Mouse (Mus musculus): ENCODE measurements around the gene Castor1. TPM values are rescaled to one million over a fixed set of nuclear protein-coding genes. Genes with fewer than 3 reads are reported as not detected.

Gene Castor1
- total RNA-seq, 4 experiments from 2014 or later: 3.1 to 5.9 (median 4.4) TPM

- DNase-seq (ENCODE audit: low spot score in 2 of 2): no peak
These were observed 14.6 kb downstream of the Castor1 start for GRCm38 (mm10) chr11:4232644-4233043.

DNA sequence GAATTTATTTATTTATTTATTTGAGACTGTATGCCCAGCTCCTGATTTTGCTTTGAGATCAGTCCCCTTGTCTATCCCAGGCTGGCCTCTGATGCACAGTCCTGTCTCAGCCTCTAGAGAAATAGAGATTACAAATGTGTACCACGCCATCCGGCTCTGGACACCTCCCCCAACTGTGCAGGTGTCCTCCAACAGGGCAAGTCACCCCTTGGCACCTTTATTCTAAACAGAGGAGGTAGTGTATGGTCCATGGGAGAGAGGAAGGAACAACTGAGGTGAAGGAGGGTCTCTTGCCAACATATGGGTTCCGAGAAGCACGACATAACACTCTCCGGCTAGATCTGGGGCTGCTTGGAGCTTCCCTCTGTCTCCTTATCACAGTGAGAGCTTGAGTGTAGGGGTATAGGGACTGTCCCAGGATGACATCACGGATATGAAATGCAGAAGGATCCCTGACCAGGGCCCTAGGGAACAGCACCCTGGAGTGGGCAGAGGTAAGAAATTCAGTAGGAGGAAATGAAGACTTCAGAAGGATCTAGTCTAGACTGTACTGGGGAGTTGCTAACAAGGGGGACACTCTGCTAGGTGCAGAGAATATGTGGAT lies 17.1 kb downstream of the Castor1 start:
- DNase-seq (ENCODE audit: low spot score in 2 of 2): no peak

DNA sequence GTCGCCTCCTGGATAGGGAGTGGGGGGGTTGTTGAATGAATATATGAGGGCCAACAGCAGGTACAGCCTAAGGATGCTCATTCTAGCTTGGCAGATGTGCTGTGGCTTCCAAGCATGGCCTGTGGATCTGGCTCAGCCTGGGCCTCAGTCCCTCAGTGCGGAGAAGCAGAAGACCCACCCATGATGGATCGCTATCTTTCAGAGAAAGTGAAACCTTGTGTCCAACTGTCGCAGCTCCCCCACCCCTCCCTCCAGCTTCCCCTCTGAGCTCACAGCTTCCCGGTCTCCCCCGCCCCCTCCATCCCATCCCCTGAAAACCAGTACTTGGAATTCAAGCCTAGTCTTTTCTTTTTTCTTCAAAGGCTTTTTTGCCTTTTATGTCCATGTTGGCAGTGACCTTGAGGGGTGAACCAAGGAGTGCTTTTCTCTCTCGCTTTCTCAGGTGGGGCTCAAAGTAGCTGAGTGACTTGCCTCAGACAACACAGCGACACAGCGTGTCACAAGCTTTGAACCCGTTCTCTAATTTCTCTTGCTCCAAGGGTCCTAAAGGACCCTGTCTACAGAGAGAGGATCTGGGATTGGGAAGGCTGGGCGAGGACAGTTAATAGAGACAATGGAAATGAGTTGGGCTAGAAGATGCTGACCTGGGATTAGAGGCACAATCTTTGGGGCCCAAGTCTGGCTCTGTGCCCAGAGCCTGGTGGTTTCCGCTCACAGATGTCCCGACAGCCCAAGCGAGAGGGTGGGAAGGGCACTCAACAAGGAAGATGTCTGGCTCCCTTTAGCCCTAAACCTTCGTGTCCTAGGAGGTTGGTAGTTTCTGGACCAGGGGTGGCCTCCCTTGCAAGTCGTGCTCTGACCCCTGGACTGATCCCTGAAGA lies 17.9 kb downstream of the Castor1 start, which contains the start of gene Osm:
Gene Osm, plus strand, starts transcription at position 756 of the 881 bp plus-strand sequence.
- no peak for DNase-seq (ENCODE audit: low spot score in 2 of 2)

- DNase-seq (ENCODE audit: low spot score in 2 of 2): no peak
These were observed 18.6 kb downstream of the Castor1 start for GRCm38 (mm10) chr11:4236546-4237067.

DNA sequence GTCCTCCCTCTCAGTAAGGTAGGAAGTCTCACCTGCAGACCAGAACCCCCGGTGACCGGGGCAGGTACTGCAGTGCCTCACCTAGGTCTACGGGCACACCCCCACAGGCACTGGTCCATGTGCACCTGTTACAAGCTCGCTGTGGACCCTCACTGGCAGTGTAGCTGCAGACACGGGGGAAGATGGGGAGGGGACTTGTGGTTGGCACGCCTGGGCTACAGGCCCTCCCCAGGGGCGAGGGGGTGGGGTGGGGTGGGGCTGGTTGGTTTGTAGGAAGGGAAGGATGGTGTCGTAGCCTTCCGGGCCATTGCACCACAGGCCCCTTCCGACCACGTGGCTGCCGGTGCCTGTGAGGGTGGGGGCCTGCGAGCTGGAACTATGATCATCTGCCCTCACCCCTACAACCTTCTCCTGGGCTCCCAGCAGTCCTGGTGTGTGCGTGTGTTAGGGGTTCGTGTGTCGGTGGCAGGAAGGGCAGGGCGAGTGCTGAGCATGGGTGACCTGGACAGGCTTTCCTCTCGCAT lies 19.4 kb downstream of the Castor1 start:
- DNase-seq (ENCODE audit: low spot score in 2 of 2): no peak

- DNase-seq (ENCODE audit: low spot score in 2 of 2): no peak
These were observed 20.1 kb downstream of the Castor1 start for GRCm38 (mm10) chr11:4238167-4238566.

- no peak for DNase-seq (ENCODE audit: low spot score in 2 of 2)
These were observed 21.7 kb downstream of the Castor1 start for GRCm38 (mm10) chr11:4239691-4240090.

DNA sequence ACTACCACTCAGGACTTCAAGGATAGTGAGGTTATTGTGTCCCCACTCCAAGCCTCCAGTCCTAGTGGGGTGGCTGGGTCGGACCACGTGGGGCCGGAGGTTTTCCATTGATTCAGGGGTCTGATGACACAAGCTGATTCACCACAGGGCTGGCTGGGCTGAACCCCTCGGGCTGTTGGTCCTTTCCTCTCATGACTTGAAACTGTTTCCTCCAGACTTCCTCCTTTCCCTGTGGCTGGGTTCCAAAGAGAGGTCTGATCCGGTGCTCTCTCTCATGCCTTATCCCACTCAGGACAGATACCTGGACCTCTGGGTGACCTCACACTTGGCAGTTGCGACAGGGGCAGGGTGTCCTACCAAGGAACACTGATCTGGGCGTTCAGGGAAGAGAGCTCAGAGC lies 22.1 kb downstream of the Castor1 start:
- no peak for DNase-seq (ENCODE audit: low spot score in 2 of 2)

DNA sequence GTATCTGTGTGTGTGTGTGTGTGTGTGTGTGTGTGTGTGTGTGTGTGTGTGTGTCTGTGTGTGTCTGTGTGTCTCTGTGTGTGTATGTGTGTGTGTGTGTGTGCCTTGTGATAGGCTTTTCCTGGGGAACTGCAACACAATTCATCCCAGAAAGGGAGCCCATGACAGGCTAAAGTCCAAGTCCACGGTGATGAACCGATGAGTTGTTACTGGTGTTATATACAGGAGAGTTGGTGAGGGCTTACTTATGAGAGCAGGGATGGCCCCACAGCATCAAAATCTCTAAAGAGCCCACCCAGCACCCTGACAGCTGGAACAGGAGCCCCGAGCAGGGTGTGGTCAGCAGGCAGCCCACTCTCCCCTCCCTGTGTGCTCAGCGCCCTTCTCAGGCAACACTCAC lies 23.2 kb downstream of the Castor1 start:
- no peak for DNase-seq (ENCODE audit: low spot score in 2 of 2)

DNA sequence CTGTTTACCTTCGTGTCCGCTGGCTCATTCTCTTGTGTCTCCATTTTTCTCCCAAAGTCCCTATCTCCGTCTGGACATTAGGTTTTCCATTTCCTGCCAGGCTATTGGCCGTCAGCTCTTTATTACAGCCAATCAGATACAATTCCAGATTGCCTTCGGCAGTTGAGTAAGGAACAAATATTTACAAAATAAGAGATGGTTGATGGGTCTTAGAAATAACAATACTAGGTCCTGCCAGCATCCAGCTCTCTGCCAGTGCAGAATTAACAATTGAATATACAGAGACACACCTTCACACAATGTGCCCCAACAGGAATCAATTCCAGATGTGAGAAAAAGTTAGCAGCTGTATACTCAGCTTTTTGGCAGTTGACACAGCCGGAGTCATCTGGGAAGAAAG lies 28.1 kb downstream of the Castor1 start:
- DNase-seq (ENCODE audit: low spot score in 2 of 2): no peak

GRCm38 (mm10) chr11:4246623-4247022 lies 28.6 kb downstream of the Castor1 start:
- no peak for DNase-seq (ENCODE audit: low spot score in 2 of 2)

- no peak for DNase-seq (ENCODE audit: low spot score in 2 of 2)
These were observed 29.4 kb downstream of the Castor1 start for GRCm38 (mm10) chr11:4247201-4247959.

DNA sequence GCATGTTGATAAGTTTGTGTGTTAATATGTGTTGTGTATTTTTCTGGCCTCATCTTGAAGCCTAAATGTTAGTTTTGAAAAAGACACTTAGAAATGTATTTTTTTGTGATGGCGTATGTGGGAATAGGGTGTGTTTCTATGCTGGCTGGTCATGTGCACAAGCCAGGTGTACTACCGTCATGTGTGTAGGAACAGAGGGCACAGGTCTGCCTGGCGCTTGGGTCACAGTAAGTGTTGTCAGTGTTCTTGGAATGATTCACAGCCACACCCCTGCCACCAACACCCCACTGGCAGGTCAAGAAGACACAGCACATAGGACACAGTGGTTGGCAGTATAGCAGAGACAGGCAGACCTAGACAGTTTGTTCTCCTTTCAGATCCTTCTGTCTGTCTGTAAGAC lies 31.1 kb downstream of the Castor1 start:
- no peak for DNase-seq (ENCODE audit: low spot score in 2 of 2)

DNA sequence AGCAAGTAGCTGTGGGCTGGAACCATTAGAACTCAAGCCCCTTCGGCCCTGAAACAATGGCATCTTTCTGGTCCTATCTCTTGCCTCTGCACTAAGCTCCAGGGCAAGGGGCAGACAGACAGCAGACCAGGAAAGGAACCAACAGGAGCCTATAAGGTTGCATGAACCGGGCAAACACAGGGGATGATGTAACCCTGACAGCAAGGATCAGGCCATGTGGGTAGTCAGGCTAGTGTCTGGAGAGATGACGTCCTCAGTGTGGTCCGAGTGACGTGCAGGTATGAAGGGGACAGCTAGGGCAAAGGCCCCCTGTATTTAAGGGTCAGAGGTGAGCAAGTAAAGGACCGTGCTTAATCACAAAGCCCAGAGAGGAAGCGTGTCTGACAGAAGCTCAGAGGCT lies 32.3 kb downstream of the Castor1 start:
- DNase-seq (ENCODE audit: low spot score in 2 of 2): no peak

DNA sequence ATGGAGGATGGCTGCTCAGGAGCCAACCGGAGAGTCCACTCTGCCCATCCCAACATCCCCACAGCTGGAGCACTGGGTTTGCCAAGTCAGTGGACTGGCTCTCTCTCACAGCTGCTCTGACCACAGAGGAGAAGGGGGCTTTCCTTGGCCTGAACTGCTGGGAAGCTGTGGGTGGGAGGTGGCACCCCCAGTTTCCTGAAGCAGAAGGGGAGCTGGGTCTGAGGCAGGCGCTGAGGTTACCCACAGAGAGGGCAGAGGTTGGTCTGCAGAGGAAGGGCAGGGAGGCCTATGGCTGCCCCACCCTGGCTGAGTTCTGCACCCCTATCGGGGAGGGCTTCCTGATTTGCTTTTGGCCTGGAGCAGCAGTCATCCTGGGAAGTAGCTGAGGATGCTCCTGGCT lies 33.4 kb downstream of the Castor1 start:
- DNase-seq (ENCODE audit: low spot score in 2 of 2): no peak

DNA sequence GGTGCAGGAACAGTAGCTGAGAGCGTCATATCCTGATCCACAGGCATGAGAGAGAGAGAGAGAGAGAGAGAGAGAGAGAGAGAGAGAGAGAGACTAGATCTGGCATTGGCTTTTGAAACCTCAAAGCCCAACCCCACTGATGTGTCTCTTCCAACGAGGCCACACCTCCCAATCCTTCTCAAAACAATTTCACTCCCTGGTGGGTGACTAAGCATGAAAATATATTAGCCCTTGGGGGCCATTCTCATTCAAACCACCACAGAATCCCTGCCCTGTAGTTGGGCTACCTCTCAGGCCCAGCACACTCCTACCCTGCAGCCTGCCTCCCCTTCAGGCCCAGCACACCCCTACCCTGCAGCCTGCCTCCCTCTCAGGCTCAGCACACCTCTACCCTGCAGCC lies 34.9 kb downstream of the Castor1 start:
- no peak for DNase-seq (ENCODE audit: low spot score in 2 of 2)

DNA sequence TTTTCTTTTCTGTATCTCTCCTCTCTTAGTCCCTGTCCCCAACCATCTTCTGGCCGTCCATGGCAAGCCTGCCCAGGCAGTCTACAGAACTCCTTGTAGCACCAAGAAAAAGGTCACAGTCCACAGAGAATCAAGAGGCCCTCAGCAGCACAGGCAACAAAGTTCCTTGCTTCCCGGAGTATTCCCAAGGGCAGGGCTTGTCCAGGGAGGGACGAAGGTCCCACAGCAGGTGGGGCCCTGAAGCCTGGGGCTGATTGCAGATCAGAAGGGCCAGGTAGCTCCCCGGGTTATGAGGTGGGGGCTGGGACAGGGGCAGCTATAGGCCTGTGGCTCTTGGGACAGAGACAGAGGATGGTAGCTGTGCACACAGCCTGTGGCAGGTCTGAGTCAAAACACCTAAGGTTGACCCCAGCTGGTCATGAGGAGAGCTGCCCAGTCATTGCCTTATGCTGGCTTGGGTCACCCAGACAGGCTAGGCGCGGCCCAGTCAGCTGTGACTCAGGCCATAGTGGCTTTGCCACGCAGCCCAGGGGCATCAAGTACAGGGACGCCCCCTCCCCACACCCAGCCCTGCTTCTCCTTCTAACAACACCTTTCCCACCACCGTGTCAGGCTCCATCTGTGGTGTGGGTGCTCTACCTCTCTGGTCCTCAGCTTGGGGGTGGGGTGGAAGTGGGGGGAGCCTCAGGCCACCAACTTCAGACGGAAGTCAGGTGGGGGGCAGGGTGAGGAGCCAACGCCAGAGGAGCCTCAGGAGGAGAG lies 39.0 kb downstream of the Castor1 start, which contains the start of gene Lif:
Gene Lif, plus strand, starts transcription at position 712 of the 762 bp plus-strand sequence.
- no peak for DNase-seq (ENCODE audit: low spot score in 2 of 2)

DNA sequence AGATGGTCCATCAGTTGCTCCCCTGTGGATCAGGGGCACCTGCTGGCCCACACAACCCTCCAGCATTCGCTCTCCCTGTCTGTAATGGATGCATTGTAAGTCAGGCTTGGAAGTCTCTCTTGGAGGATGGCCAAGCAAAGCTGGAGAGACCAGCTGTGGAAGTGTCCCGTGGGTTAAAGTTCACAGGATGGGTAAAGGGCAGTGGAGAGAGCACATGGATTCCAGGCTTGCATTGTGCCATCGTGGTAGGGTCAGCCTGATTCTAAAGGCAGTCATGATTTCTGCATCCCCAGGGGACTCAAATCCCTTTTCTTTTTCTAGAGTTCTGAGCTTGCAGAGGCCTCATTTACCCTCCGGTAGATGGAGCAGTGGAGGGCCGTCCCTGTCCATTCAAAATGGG lies 39.7 kb downstream of the Castor1 start:
- no peak for DNase-seq (ENCODE audit: low spot score in 2 of 2)

DNA sequence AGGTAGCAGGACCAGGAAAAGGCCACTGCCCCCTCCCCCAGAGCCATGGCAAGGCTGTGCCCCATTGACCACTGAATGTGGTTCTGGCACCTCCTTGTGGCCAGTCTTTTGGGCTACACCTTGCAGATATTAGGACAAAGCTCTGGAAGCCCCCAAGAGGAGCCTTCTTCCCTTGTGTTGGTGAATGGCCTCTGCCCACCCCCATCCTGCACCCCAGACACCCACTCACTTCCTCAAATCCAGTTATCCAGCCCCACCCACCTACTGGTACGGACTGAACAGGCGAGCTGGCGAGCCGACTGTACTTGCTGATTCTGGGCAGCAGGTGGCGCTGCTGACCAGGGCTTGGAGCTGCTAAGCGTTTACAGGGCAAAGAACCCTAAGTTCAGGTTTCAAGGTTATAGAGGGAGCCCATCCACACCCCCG lies 40.6 kb downstream of the Castor1 start:
- peak; percentile 41 to 84 for DNase-seq (ENCODE audit: low spot score in 2 of 2)

DNA sequence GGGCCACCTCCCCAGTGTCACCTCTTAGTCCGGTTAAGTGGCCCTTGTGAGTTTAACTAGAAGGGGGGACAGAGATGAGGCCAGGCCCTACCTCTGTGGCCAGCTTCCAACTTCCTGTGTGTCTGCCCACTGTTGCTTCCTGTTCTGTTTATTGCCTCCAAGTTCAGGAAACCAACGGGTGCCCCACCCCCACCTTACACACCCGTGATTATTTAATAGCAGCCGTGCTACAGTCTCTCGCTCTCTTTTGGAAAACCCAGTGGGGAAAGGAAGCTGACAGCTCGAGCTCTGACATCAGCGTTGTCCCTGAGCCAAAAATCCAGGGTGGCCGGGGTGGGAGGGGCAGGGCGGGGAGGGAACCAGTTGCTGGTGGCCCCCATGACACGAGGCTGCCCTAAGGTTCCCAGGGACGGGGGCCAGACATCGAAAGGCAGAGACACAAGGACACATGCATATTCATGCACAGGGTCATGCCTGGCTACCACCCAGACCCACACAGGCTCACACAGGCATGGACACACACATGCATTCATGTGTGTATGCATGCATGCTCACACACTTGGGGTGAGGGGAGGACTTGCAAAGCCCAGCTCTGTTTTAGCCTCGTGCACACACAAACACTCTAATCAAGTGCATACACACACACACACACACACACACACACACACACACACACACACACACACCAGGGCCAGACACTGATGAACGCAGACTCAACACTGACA lies 42.6 kb downstream of the Castor1 start:
- DNase-seq (ENCODE audit: low spot score in 2 of 2): no peak

All from left cerebral cortex, adult 8-10 months (tissue).